Mouse (Mus musculus) heart, adult 9 months (tissue): ENCODE data around the gene Cdc26.

Experiments
- DNase-seq, 2 experiments: peaks; one replicate each; pipeline ENCODE4 v3.0.0; 2022; ENCODE audit warnings: low spot score in 2 of 2

Cdc26 gene

GRCm38 (mm10) chr4:62408601-62409282, at the start of gene Cdc26, which contains the start of gene Prpf4:
Gene Cdc26 (minus strand): TSS chr4:62408642.
Gene Prpf4 (plus strand): TSS chr4:62408797.
- peak; percentile 97 to 99 for DNase-seq

GRCm38 (mm10) chr4:62454995-62455394, 46.6 kb upstream of the Cdc26 start:
- DNase-seq: peak in 1 of 2 experiments; percentile 16

- DNase-seq: no peak
These were observed 32.5 kb upstream of the Cdc26 start for GRCm38 (mm10) chr4:62440986-62441385.

- DNase-seq: no peak
These were observed 32.1 kb upstream of the Cdc26 start for GRCm38 (mm10) chr4:62440544-62440943.

GRCm38 (mm10) chr4:62439793-62440192, 31.4 kb upstream of the Cdc26 start:
- DNase-seq: no peak

GRCm38 (mm10) chr4:62437871-62438270, 29.4 kb upstream of the Cdc26 start:
- no peak for DNase-seq

- DNase-seq: no peak
These were observed 28.9 kb upstream of the Cdc26 start for GRCm38 (mm10) chr4:62437256-62437778.

- no peak for DNase-seq
These were observed 26.6 kb upstream of the Cdc26 start, which contains the start of gene Rnf183 for GRCm38 (mm10) chr4:62435081-62435480. Gene Rnf183 (minus strand): TSS chr4:62435252.

GRCm38 (mm10) chr4:62433939-62434870, 25.8 kb upstream of the Cdc26 start:
- no peak for DNase-seq

GRCm38 (mm10) chr4:62431522-62431921, 23.1 kb upstream of the Cdc26 start:
- DNase-seq: no peak

GRCm38 (mm10) chr4:62430678-62431077, 22.2 kb upstream of the Cdc26 start:
- no peak for DNase-seq

- DNase-seq: no peak
These were observed 21.2 kb upstream of the Cdc26 start for GRCm38 (mm10) chr4:62429616-62430015.

GRCm38 (mm10) chr4:62427978-62428758, 19.7 kb upstream of the Cdc26 start:
- DNase-seq: no peak

- DNase-seq: no peak
These were observed 17.4 kb upstream of the Cdc26 start for GRCm38 (mm10) chr4:62425891-62426290.

- DNase-seq: no peak
These were observed 10.6 kb upstream of the Cdc26 start for GRCm38 (mm10) chr4:62419091-62419490.

GRCm38 (mm10) chr4:62418448-62418847, 10.0 kb upstream of the Cdc26 start:
- no peak for DNase-seq

- DNase-seq: no peak
These were observed 3.2 kb upstream of the Cdc26 start for GRCm38 (mm10) chr4:62411606-62412005.

- DNase-seq: no peak
These were observed 1.9 kb upstream of the Cdc26 start for GRCm38 (mm10) chr4:62410325-62410724.

GRCm38 (mm10) chr4:62409615-62410014, 1.2 kb upstream of the Cdc26 start:
- DNase-seq: no peak

GRCm38 (mm10) chr4:62407730-62408582, 486 bp downstream of the Cdc26 start:
- peak; percentile 31 to 66 for DNase-seq

- DNase-seq: no peak
These were observed 2.3 kb downstream of the Cdc26 start for GRCm38 (mm10) chr4:62406133-62406532.
